Mouse (Mus musculus) kidney, adult 8-10 months (tissue): ENCODE data around the gene B4galnt2.
A peak's percentile ranks its signal among the peaks of the same experiment; 100 is the strongest.
"Not testable (repeated sequence)": the region's sequence is repeated elsewhere in the genome, so short reads cannot be mapped to it uniquely, and the experiment has no call there.

ENCODE experiments used
- DNase-seq, 2 experiments: peaks; one replicate each; pipeline ENCODE4 v3.0.0; 2022

Gene B4galnt2

DNA sequence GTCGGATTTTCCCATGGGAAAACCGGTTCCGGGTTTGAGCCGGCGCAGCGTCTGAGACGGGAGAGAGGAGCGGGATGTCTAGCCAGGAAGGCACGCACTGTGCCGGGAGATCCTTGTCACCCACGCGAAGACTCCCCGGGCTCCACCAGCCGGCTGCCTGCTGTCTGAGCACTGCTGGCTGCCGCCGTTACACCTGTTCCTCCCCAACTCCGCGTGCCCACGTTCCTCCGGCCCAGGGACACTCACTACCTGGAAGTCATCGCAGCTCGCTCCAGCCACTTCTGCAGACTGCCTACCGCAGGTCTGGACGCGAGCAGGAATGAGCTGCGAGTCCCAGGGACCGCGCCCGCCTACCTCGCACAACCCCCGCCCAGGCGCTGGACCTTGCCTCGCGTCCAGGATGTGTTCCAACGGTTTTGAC, at the start of gene B4galnt2:
Gene B4galnt2, minus strand, starts transcription at position 321 of the 421 bp plus-strand sequence.
- DNase-seq: peak in 1 of 2 experiments; percentile 13

DNA sequence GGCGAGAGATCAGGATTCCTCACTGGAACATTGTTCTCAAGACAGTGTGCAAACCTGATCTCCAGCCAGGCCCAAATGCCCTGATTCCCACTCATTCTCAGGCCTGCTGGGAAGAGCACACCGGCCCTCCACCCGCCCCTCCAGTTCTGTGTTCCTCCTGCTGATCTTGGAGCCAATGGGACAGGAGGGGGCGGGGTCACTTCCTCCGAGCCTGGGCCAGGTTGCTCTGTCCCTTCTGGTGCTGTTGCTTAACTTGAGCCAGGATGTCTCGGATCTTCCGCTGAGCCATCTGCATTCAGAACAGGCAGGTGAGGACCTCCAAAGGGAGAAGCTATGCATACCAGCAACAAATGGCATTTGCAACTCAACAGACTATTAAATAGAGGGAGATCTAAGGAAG, 48.6 kb upstream of the B4galnt2 start:
- DNase-seq: no peak

DNA sequence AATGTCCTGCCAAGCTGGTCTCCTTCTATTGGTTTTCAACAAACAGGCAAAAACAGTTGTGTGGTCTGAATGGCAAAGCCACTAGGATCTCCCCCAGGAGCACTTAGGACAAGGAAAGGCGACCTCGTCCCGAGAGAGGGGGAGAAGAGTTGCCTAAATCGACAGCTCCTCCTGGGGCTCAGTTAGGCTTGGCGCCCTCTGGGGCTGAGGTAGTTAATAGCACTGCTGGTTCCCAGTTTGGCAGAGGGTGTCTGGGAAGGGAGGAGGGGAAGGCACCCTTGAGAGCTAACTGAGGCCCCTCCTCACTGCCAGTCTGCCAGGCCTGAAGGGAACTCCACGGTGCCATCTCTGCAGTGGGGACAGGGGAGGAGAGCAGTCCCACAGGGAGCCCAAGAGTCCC, 44.5 kb upstream of the B4galnt2 start:
- no peak for DNase-seq

DNA sequence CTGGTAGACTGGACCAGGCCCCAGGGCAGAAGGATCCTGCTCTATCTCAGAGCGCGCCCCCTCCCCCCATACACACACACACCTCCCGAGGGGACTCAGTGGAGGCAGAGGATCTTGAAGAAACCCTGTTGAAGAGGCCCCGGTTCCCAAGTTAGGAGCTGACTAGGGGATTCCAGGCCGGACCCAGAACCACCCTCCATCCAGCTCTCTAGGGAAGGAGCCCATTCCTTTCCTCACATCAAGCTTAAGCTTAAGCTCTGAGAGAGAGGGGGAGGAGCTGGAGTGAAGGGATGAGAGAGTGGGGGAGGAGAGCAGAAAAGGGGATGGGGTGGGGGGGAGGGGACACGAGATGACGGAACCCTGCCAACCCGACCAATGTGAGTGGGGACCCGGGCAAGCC, 43.6 kb upstream of the B4galnt2 start:
- no peak for DNase-seq

DNA sequence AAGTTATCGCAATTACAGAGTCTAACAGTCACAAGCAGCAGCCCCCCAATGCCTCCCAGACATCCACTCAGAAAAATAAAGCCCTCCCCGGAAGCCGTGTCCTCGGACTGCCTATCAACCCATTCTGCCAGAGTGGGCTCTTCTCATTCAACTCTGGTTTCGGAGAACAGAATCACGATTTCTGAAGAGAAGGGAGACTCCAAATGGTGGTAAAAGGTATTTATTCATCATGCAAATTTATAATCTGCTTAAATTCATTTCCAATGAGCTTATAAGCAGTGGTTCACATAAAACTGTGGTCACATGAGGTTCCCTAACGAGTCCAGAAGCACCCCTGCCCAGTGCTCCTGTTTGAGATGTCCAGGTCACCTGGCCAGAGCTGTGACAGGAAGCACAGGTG, 42.7 kb upstream of the B4galnt2 start:
- DNase-seq: no peak

DNA sequence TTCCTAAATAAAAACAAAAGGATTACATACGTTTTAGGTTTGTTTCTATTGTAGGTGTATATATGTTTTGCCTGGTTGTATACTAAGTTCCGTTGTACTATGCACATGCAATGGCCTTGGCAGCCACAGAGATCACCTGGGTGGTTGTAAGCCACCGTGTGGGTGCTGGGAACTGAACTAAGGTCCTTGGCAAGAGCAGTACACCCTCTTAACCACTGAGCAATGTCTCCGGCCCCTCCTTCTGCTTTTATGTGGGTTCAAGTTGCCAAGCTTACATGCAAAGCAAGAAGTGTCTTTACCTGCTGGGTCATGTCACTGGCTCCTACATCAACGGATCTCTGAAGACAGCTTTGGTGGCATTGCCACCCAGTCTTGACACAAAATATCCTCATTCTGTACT, 38.6 kb upstream of the B4galnt2 start:
- no peak for DNase-seq

DNA sequence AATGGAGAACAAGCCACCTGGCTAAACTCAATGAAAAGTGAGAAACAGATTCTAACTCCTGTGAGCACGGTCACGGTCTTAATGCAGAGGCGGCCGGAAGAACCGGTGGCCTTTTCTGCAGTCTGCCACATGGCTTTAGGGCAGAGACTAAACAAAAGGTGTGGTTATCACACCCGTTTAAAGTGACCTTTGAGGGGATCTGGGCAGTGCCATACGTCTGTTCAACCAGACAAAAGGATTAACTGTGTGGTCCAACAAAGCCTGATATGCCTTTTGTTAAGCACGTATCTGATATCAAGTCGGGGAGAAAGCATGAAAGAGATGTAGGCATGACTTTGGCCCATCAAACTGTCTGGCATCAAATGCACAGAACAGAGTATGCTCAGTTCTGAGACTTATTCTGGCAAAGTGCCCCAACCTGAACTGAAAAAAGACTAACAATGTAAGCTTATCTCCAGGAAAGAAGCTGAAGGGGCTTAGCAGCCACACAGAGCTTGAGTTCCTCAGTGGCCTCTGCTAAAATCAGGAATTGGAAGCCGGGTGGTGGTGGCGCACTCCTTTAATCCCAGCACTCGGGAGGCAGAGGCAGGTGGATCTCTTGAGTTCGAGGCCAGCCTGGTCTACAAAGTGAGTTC, 31.3 kb upstream of the B4galnt2 start:
- no peak for DNase-seq

DNA sequence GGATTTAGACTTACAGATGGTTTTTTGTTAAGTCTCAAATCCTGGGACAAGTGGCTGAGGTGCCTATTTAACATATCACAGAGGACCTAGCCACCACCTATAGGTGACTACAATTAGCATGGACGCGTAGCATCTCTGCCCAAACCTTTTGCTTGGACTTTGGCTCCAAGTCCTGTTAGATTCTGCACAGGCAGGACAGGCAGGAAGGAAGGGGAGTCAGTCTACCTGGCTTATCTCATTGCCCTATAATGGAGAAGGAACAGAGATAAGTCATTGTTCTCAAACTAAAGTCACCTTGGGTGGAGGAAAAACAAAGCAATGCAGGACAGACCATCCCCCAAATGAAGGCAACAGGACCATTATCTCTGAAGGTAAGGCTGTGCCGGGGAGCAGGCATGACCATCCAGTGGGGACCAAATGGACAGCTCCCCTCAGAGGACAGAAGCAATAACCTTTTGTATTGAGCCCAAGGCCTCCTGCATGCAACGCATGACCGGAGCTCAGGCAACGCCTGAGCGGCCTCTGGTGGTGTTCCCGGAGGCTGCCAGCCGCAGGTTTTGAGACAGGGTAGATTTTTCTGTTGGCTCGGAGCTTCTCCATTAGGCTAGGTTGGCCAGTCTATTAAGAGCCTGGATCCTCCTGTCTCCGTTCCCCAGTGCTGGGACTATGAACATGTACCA, 25.3 kb upstream of the B4galnt2 start:
- peak in 1 of 2 experiments; percentile 17 for DNase-seq

DNA sequence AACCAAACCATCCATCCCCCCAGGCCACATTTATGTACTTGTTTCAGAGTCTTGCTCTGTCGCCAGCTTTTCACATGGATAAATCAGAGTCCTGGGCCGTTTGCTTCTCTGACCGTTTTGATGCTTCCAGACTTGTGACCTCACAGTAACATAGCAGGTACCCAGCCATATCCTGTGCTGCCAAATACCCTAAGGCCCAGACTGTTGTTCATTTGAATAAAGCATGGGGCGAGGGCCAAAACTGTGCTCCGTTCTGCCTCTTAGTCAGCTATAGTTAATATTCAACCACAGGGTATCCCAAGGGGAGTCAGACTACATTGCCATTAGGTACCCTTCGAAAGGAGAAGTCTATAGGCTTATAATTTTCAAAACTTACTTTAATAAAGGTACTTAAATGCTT, 21.7 kb upstream of the B4galnt2 start:
- peak; percentile 63 to 72 for DNase-seq

DNA sequence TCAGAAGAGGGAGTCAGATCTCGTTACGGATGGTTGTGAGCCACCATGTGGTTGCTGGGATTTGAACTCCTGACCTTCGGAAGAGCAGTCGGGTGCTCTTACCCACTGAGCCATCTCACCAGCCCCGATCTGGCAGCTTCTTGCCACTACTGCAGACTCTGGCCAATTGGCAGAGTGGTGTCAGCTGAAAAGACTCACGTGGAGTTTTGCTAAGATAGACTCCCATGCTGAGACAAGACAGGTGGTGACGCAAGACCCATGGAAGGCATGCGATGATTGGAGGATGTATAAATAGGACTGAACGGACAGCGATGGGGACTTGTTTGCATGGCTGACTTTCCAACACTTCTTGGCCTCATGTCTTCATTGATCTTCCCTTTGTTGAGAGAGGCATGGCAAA, 17.5 kb upstream of the B4galnt2 start:
- not testable (repeated sequence) for DNase-seq

DNA sequence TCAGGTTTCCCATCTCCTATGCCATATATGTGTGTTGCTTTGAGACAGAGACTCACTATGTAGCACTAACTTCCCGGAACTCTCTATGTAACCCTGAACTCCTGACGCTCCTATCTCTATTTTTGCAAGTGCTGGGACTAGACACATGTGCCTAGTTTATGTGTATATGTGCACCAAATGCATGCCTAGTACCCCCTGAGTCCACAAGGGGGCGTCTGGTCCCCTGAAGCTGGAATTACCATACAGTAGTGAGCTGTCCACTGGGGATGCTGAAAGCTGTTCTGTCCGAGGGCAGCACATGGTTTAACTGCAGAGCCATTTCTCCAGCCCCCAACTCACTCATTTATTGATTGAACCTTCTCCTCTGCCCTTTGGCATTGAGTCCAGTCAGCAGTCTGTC, 11.7 kb upstream of the B4galnt2 start:
- DNase-seq: no peak

DNA sequence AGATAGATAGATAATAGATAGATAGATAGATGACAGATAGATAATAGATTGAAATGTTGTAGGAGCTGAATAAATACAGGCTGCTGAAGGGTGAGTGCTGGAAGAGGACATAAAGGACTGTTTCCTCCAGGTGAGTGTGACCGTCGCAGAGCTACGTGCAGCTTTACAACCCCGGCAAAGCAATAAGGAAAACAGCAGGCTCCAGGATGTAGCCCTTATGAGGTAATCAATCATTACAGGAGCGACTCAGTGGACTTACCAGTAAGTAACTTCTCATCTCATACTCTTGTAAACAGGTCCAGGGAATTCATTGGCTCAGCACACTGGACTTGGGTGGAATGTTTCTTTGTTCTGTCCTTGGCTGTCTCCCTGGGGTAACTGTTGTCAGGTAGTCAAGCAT, 11.3 kb upstream of the B4galnt2 start:
- no peak for DNase-seq

DNA sequence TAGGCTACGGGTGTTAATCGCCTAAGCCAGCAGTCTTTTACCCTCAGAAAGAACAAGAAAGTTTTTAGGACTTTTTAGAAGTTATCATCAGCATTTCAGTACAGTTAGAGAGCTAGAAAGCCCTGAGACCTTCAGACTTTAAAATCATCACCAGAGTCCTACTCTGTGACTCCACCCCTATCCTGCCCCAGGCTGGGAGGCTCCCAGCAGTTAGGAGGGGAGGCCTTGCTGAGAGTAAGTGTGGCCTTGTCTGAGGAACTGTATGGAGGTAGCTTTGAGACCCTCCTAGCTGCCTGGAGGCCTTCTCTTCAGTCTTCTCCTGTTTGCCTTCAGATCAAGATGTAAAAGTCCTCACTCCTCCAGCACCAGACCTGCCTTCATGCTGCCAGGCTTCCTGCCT, 9.5 kb upstream of the B4galnt2 start:
- DNase-seq: no peak

DNA sequence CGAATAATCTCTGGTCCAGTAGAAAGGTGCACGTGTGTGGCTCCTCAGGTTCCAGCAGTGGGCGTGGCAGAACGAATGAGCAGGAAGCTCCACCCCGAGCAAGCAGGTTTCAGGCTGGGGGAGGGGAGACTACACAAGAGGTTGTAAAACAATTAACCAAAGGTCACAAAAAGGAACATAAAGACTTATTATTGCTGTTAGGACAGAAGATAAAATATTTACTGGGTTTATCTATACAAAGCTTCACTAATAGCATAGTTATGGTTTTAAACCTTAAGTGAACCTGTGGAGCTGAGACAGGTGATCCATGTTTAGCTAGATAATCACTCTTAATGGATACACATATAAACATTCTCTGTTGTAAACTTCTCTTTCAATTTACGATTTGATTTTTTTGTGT, 8.8 kb upstream of the B4galnt2 start:
- DNase-seq: not testable (repeated sequence)

DNA sequence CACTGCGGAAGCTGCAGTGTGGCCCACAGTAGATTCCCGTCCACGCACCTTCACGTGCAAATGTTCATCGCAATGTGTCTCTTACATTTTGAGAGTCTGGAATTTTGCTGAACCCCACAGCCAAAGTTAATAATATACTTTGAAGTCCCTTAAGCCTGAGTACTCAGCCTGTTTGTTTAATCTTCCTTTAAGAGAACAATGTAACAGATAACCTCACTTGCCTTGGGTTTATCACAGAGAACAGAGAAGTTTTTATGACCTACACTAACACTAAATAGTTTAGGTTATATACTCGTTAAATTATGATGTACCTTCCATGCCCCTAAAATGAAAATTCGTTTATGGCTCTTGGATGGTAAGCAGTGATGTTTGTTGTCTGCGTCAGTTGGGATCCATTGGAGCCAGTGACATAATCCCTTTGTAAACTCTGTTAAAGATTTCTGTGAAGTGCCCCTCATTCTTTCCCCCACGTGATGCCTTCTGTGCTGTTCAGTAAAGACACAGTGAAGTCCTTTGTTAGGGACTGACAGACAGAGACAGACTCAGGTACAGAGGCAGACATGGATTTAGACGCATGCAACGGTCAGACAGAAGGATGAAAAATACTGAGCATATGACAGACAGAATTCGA, 7.4 kb upstream of the B4galnt2 start:
- no peak for DNase-seq

DNA sequence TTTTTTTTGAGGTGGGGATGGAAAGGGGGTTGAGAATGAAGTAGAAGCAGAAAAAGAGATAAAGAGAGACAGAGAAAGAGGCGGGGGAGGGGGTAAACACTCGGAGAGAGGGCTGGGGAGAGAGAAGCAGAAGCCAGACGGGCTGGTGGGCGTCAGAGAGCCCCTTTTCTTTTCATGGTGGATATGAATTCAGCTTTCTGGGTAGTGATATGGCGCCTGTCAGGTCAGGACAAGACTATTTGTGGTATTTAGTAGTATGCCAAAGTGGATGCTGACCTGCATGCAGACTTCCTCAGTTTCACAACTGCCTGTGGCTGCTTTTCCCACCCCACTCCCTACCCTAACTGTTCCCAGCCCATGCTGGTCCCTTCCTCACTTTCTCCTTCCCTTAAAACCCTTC, 1.7 kb upstream of the B4galnt2 start:
- no peak for DNase-seq

DNA sequence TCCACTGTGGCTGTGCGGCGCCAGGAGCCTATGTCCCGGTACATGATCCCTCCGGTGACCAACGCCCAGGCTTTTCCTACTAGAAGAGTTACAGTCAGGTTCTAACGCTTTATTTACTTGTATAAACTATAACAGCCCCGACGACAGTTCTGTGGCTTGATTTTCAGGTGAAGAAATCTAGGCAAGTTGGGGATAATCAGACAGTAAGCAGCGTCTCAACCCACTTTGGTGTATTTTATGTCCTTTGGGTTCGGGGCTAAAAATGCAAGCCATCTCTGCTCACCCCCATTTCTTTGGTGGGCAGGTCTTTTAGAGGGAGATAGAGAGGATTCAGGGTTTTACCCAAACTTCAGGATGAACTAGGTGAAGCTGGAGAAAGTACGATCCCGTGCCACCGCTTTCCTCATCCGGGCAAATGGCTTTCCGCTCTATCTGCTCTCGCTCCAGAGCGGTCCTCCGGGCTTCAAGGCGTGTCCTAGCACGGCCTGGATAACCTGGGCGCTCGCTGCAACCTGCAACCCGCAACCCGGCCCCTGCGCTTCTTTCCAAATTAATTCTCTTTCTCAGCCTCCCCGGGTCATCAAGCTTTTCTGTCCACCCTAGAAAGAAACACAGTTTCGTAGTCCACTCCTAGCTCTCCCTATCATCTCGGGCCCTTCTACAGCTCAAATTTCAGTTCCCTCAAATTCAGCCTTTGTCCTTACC, 467 bp upstream of the B4galnt2 start:
- no peak for DNase-seq

DNA sequence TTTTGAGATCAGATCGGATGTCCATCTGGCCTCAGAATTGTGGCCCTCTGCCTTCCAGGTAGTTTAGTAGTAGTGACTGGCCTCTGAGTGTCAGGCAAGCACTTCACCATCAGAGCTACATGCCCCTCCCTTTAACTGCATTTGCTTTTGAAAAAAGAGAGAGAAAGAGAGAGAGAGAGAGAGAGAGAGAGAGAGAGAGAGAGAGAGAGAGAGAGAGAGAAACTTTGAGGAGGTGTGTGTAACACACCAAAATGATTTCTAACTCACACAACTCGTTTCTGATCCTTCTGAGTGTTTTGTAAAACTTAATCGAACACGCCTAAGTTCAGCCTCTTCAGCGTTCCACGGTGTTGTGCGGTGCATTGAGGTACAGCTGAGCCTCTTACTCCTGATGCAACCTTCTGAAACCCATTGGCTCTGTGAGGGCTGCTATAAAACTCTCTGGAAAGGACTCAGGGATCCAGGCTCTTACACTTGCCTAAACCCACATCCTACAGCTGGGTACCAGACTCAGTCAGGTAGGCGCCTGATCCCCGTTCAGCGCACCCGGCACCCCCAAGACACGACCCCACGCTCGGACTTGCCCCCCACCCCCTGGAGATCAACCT, 628 bp downstream of the B4galnt2 start:
- DNase-seq: no peak

DNA sequence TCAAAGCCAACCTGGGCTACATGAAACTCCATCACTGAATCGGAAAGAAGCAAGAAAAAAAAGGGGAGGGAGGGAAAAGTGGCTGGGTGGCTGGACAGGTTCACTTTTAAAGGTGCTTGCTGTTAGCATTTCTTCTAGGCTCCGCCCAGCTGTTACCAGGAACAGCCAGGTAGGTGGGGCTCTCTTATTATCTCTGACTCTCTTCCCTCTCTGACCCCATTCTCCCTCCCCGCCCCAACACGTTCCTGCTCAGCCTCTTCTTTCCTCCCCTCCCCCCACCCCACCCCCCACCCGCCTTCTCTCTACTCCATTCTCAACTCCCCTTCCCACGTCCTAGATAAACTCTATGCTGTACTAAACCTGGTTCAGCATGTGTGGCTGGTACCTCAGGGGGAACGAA, 3.1 kb downstream of the B4galnt2 start:
- DNase-seq: no peak

DNA sequence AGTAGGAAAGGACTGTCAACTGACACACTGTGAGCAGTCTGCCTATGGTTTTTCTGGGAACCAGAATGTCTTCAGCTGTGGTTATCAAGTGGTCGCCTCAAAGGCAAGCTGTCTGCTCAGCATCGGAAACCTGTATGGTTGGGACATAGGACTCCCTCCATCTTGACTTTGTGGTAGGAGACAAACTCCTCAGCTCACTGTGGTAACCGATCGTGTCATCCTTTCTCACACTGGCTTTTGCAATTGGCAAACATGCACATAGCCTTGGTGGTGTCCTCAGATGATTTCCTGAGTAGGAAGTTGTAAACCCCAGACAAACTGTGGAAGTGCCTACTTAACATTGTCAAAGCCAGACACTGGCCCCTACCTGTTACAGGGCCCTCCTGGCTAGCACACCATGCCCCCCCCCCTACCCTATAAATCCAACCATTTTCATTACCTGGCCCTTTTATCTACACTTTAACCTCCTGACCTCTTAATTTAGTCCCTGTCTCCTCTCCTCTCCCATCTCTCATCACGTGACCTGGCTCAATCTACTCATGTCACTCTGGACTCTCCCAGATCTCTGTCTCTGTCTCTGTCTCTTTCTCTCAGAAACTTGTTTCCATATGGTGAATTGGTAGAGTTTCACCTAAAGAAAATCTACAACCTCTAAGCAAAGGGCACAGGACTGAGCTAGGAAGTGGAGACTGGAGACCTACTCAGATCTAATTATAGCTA, 6.7 kb downstream of the B4galnt2 start:
- DNase-seq: no peak

DNA sequence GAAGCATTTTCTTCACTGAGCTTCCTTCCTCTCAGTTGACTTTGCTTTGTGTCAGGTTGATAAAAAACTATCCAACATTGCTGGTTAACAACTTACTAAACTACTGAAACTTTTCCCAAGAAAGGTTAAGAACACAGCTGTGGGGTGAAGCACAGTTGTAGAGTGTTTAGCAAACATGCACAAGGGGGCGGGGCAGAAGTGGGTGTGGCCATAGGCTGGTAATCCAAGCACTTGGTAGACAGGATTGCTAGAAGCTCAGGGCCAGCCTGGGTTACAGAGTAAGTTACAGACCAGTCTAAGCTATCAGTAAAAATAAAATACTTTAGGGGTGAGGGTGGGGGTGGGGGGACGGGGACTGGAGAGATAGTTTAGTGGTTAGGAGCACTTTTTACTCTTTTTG, 10.4 kb downstream of the B4galnt2 start:
- DNase-seq: peak in 1 of 2 experiments; percentile 21

DNA sequence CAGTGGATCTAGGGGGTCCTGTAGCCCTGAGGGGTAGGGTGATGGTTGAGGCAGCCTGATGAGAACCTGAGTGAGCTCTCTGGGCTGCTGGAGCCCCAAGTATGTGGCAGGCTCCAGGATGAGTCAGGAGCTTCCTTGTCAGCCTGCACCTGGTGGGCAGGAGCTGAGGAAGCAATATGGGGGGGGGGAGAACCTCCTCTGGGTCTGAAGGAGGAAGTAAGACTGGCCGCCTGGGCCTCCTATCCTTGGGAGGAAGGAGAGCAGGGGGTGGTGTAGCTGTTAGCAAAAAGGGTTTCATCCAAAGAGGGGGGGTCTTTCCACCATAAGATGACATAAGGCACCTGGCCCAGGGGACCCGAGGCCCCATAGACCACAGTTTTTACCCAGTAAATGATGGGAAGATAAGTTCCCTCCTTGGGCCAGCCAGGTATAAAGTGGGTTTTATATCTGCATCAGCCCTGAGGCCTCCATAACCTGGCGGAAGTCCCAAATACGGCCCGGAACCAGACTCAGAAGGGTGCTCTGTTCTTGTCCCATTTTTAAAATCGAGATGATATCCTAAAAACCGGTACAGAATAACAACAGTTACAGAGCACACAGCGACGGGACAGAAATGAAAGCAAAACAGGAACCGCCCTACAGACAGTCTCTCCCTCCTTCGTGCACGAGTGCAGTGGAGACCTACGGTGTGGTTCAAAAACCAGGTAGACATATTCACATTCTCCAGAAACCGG, 18.1 kb downstream of the B4galnt2 start:
- DNase-seq: no peak
